ENCODE assay signal across 7 mouse cellular contexts in genomic region chr11:98754151-98754620, GRCm38 (mm10). TPM values are rescaled to one million over a fixed set of nuclear protein-coding genes. Genes with fewer than 3 reads are reported as not detected.
DNase-seq lines count a peak whose midpoint lies in the region; ATAC-seq lines count a peak whose summit lies in the region.

No protein-coding gene starts in this region.

- peak overlapping the region; percentile 73 for H3K27ac ChIP-seq in embryonic facial prominence, embryonic 15.5 days (replicated peaks)
- peak overlapping the region; percentile 57 for H3K27ac ChIP-seq in hindbrain, embryonic 12.5 days

- no peak for ATAC-seq in embryonic facial prominence, embryonic 15.5 days (ENCODE audit: insufficient number of reproducible peaks, low FRiP score, low TSS enrichment, low read depth)
- no peak for ATAC-seq in hindbrain, embryonic 12.5 days (ENCODE audit: low FRiP score)

- H3K27me3 ChIP-seq in embryonic facial prominence, embryonic 15.5 days, result no peaks in the 10 kb centered on the region
- H3K27me3 ChIP-seq in hindbrain, embryonic 12.5 days, result no peaks in the 10 kb centered on the region

- intact Hi-C loops in left cerebral cortex, postnatal 4 days (cut with DNase I), result no loop called here
- intact Hi-C loops in left cerebral cortex, postnatal 25 days (cut with DNase I), result loop anchor here (1.0 kb wide), 1 partner anchor 13 kb away; no protein-coding TSS in a partner anchor

- no peak overlapping the region for H3K4me3 ChIP-seq in embryonic facial prominence, embryonic 15.5 days (replicated peaks)
- no peak overlapping the region for H3K4me3 ChIP-seq in hindbrain, embryonic 12.5 days

- H3K9me3 ChIP-seq in embryonic facial prominence, embryonic 15.5 days (replicated peaks), result no peaks in the 10 kb centered on the region
- no peaks in the 10 kb centered on the region for H3K9me3 ChIP-seq in hindbrain, embryonic 12.5 days (replicated peaks)

- peak; percentile 61 for DNase-seq in left cerebral cortex, postnatal 4 days
- no peak for DNase-seq in left cerebral cortex, adult 11 months (ENCODE audit: low spot score)
- DNase-seq in lung, postnatal 10 days, result peak; percentile 56
- no peak for DNase-seq in ovary, postnatal 10 days (ENCODE audit: low spot score)
- DNase-seq in left cerebral cortex, postnatal 25 days (ENCODE audit: low spot score in 2 of 2), result no peak

- 60% methylated on average over 9 of the region's 9 CpGs for WGBS in embryonic facial prominence, embryonic 15.5 days
- WGBS in hindbrain, embryonic 12.5 days, result 77% methylated on average over 9 of the region's 9 CpGs

- no peak overlapping the region for H3K4me2 ChIP-seq in embryonic facial prominence, embryonic 15.5 days (replicated peaks)
- H3K4me2 ChIP-seq in hindbrain, embryonic 12.5 days (replicated peaks), result no peak overlapping the region

- no peak overlapping the region for H3K9ac ChIP-seq in embryonic facial prominence, embryonic 15.5 days
- no peak overlapping the region for H3K9ac ChIP-seq in hindbrain, embryonic 12.5 days

- peaks cover 45% of the 10 kb centered on the region for H3K36me3 ChIP-seq in embryonic facial prominence, embryonic 15.5 days
- H3K36me3 ChIP-seq in hindbrain, embryonic 12.5 days, result peaks cover 40% of the 10 kb centered on the region

- H3K4me1 ChIP-seq in embryonic facial prominence, embryonic 15.5 days, result peaks cover 61% of the 10 kb centered on the region
- H3K4me1 ChIP-seq in hindbrain, embryonic 12.5 days, result peaks cover 57% of the 10 kb centered on the region

RNA-seq across cellular contexts. Expression of gene Thra, which starts 13.7 kb away (rescaled TPM):
- total RNA-seq in left cerebral cortex, postnatal 4 days (2021), result 1,000 to 10,000 TPM; 1,274 to 1,289 TPM
- 51.0 and 51.2 TPM in 2 replicates for polyA plus RNA-seq in embryonic facial prominence, embryonic 15.5 days (2015; fragmentation: Nextera tagmentation; extraction: Ambion mirVana)
- polyA plus RNA-seq in hindbrain, embryonic 12.5 days (2016; fragmentation: Nextera tagmentation; extraction: Ambion mirVana), result 67.2 and 68.4 TPM in 2 replicates
- 100 to 1,000 TPM; 719 to 771 TPM for total RNA-seq in left cerebral cortex, postnatal 25 days (2021)

RNA-seq across cellular contexts. Expression of gene Nr1d1, which starts 20.9 kb away (rescaled TPM):
- 10 to 100 TPM; 31.9 TPM for total RNA-seq in left cerebral cortex, postnatal 4 days (2021)
- 1.7 and 1.8 TPM in 2 replicates for polyA plus RNA-seq in embryonic facial prominence, embryonic 15.5 days (2015; fragmentation: Nextera tagmentation; extraction: Ambion mirVana)
- 1.2 and 1.3 TPM in 2 replicates for polyA plus RNA-seq in hindbrain, embryonic 12.5 days (2016; fragmentation: Nextera tagmentation; extraction: Ambion mirVana)
- 100 to 1,000 TPM in 1 of 2 experiments, 10 to 100 TPM in 1; 92.5 to 121 TPM for total RNA-seq in left cerebral cortex, postnatal 25 days (2021)

RNA-seq across cellular contexts. Expression of gene Med24, which starts 25.0 kb away (rescaled TPM):
- 10 to 100 TPM; 96.8 to 99.4 TPM for total RNA-seq in left cerebral cortex, postnatal 4 days (2021)
- polyA plus RNA-seq in embryonic facial prominence, embryonic 15.5 days (2015; fragmentation: Nextera tagmentation; extraction: Ambion mirVana), result 52.3 and 53.3 TPM in 2 replicates
- 85.0 and 86.9 TPM in 2 replicates for polyA plus RNA-seq in hindbrain, embryonic 12.5 days (2016; fragmentation: Nextera tagmentation; extraction: Ambion mirVana)
- total RNA-seq in left cerebral cortex, postnatal 25 days (2021), result 100 to 1,000 TPM; 116 to 131 TPM

RNA-seq across cellular contexts. Expression of gene Msl1, which starts 41.1 kb away (rescaled TPM):
- total RNA-seq in left cerebral cortex, postnatal 4 days (2021), result 100 to 1,000 TPM; 163 to 166 TPM
- 28.7 and 30.4 TPM in 2 replicates for polyA plus RNA-seq in embryonic facial prominence, embryonic 15.5 days (2015; fragmentation: Nextera tagmentation; extraction: Ambion mirVana)
- polyA plus RNA-seq in hindbrain, embryonic 12.5 days (2016; fragmentation: Nextera tagmentation; extraction: Ambion mirVana), result 38.8 and 40.4 TPM in 2 replicates
- total RNA-seq in left cerebral cortex, postnatal 25 days (2021), result 100 to 1,000 TPM; 190 to 193 TPM

RNA-seq across cellular contexts. Expression of gene Casc3, which starts 50.5 kb away (rescaled TPM):
- total RNA-seq in left cerebral cortex, postnatal 4 days (2021), result 10 to 100 TPM; 61.0 to 67.1 TPM
- polyA plus RNA-seq in embryonic facial prominence, embryonic 15.5 days (2015; fragmentation: Nextera tagmentation; extraction: Ambion mirVana), result 37.0 and 42.2 TPM in 2 replicates
- 62.5 and 66.5 TPM in 2 replicates for polyA plus RNA-seq in hindbrain, embryonic 12.5 days (2016; fragmentation: Nextera tagmentation; extraction: Ambion mirVana)
- 10 to 100 TPM; 53.9 to 54.7 TPM for total RNA-seq in left cerebral cortex, postnatal 25 days (2021)

Comparison
In these comparisons a context has a peak if more than half of its experiments do, and no peak if none do; other contexts are left out.
1. DNase-seq: peak in left cerebral cortex, postnatal 4 days (single experiment) and lung, postnatal 10 days (single experiment); none in left cerebral cortex, adult 11 months (single experiment), ovary, postnatal 10 days (single experiment) and left cerebral cortex, postnatal 25 days (0 of 2).